Mouse (Mus musculus) activated CD4-positive, CD25-positive, alpha-beta regulatory T cell, adult 4 months (primary cell): Measurements from ENCODE around the gene Gm20388. TPM values are rescaled to one million over a fixed set of nuclear protein-coding genes. Genes with fewer than 3 reads are reported as not detected.
A peak's percentile ranks its signal among the peaks of the same experiment; 100 is the strongest.

Source experiments
- ATAC-seq: one replicate; pipeline ENCODE4 v1.8.0; 2017
- polyA plus RNA-seq, 2 experiments: library from polyadenylated mRNA; unstranded; fragments of 100-300 nt; shearing (Covaris generic); gene quantifications; one replicate each; pipeline ENCODE4 v1.2.1; 2017

Gene Gm20388
- polyA plus RNA-seq, 2 experiments from 2014 or later: 9.9 to 12.3 TPM

DNA sequence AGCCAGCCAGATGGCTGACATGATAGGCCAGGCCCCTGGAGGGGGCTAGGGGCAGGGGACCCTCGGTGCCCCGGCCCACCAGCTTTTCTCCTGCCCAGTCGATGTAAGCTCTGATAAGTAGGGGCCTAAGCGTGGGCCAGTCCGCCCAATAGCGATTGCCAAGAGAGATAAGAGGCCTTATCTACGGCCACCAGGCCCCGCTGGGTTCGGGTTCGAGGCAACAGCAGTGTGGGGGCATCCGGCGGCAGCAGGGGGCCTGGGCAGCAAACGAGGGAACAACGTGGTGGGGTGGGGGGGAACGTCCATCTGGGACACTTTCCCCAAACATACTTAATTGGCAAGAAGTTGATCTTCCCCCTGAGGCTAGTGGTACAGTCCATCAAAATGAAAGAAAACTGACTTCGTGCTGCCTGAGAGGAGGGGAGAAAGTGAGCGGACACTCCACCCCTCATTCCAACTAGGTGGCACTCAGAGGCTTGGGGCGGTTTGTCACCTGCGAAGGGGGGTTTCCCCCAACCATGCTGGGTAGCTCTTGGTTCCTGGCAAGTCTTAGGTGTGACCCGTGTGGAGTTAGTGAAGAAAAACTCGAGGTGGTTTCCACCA, 2374.1 kb downstream of the Gm20388 start:
- peak; percentile 28 for ATAC-seq

DNA sequence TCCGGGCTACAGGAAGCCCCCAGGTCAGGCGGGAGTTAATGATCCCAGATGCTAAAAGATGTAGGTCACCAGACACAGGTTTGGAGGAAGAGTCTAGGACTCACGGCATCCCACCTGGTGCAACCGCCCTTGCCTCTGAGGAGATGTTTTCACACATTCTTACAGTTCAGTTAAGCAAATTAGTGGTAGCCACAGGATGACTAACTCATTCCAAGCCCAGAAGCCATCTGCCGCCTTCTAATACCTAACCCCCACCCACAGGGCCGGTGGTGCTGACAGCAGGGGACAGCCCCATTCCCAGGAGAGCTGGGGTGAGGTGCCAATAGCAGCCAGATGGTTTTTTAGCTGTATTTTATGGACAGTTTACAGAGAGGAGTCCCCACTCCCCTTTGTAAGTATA, 2375.1 kb downstream of the Gm20388 start:
- no peak for ATAC-seq

DNA sequence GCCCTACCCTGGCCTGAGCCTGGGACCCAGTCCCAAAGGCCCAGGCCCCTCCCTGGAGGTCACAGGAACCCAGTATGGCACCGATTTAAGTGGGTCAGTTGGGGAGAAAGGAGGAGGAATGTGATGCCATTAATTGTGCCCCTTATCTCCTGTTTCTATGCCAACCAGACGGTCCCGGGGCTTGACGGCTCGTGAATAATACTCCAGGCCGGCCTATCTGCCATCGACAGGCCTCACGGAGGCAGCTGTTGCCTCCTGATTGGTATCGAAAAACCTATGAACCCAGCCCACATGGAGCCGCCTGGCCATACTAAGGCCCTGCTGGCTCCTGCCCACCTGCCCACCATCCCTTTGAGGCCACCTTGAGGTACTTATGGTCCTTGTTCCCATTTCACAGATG, 2376.3 kb downstream of the Gm20388 start:
- ATAC-seq: no peak

DNA sequence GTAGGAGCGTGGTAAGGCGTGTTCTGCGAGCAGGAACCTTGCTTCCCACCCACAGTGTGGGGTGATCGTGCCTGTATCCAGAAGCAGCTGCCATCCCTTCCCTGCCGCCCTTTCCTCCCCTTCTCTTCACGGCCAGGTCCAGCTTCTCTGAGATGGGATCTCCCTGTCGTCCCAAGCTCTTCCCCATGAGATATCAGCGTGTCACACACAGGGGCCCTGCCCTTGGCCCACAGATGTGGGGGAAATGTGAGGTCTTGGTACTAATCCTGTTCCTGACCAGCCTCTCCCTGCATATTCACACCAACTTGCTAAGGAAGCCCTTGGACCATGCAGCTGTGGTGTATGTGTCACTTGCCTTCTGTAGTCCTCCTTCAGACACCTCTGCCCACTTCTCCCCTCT, 2377.1 kb downstream of the Gm20388 start:
- ATAC-seq: no peak

GRCm38 (mm10) chr8:122288344-122288743, 2377.7 kb downstream of the Gm20388 start:
- ATAC-seq: no peak

GRCm38 (mm10) chr8:122291075-122291474, 2380.4 kb downstream of the Gm20388 start:
- ATAC-seq: no peak

DNA sequence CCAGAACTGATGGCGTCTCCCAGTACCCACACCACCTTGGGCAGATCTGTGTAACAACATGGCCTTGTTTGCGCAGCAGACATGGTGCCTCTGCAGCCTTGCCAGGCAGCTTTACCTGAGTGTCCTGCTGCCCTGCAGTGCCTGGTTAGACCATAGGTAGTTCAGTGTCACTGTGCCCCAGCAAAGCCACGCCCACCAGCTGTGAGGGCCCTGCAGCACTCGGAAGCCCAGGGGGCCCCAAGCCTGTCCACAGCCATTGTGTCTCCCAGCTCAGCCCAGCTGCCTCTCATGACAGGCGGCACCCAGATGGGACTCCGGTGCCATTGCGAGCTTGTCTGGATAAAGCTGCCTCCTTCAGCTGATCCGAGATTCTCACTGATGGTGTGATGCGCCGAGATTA, 2380.9 kb downstream of the Gm20388 start:
- no peak for ATAC-seq

DNA sequence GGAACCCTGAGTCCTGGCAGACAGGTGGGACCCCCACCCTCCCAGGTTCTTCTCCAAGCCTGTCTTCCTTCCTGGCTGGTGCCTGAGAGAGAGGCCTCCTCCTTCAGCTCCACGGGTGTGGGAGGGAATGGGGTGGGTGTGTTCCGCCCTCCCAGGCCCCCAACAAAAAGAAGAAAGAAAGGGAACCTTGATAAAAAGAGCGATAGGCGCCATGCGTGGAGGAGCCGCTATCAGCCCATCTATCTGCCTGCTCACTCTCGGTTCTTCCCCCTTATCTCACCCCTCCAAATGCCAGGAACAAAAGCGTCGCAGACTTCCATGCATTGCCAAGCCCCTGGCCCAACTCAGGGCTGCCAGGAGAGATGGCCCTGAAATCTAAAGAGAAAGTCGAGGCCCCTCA, 2382.8 kb downstream of the Gm20388 start:
- ATAC-seq: no peak

- ATAC-seq: no peak
These were observed 2383.6 kb downstream of the Gm20388 start for GRCm38 (mm10) chr8:122294273-122294683.

DNA sequence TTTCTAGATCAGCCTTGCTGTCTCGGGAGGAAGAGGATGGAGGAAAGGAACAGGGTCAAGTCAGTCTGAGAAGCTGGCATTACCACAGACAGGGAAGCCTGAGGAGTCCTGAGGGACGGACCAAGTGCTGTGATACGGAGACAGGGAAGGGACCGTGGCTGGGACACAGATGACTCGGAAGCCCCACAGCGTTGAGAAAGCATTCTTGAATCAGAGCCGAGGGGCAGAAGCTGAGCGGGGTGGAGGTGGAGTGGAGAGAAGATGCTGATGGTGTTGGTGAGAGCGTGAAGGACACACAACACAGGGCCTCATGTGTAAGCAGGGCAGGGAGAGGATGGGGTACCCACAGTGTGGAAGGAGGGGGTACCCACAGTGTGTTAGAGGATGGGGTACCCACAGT, 2384.7 kb downstream of the Gm20388 start:
- ATAC-seq: no peak

GRCm38 (mm10) chr8:122296173-122297001, 2385.7 kb downstream of the Gm20388 start:
- no peak for ATAC-seq

DNA sequence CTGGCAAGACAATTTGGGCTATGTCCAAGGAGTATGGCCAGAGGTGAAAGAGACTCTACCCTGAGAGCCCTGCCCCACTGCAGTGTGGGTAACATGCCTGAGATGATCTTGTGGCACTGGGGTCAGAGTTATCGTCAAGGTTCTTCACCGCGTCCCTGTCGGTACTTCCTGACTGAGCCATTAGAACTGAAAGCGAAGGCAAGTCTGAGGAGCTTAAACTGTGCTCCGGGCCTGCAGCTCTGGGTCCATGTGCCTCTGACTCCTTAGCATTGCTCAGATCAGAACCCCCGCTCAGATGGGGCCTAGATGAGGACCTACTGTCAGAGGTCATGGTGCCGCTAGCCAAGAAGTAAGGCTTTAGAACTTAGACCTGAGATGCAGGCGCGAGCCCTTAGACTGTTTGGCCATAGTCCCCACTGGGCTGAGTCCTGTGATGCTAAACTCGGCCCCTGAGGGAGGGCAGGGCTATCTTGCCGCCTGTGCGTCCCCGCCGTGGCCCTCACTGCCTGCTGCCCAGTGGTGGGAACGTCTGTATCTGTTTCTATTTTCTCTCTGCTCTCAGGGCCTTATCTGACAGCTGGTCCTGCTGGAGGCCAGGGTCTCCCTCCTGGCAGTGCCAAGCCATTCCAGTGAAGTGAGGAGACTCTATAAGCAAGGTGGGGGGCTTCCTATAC, 2389.1 kb downstream of the Gm20388 start:
- peak; percentile 55 for ATAC-seq

GRCm38 (mm10) chr8:122301081-122301480, 2390.4 kb downstream of the Gm20388 start:
- no peak for ATAC-seq

- no peak for ATAC-seq
These were observed 2391.2 kb downstream of the Gm20388 start for GRCm38 (mm10) chr8:122301866-122302265.

DNA sequence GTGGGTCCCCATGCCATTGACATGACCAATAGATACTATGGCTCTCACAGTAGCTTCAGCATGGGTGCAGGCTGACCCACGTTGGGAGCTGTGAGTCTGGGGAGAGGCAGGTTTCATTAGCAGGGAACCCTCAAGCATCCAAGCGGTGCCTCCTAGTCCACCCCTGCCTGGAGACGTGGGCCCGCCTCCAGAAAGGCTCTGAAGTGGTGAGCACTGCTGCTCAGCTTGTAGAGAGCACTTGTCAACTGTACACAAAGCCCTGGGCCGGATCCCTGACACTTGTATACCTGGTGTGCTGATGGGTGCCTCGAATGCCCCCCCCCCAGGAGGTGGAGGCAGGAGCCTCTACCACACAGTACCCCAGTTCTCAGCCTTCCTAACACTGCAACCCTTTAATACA, 2392.8 kb downstream of the Gm20388 start:
- no peak for ATAC-seq

- peak; percentile 54 for ATAC-seq
These were observed 2393.4 kb downstream of the Gm20388 start for GRCm38 (mm10) chr8:122304058-122304457.

- ATAC-seq: no peak
These were observed 2396.2 kb downstream of the Gm20388 start for GRCm38 (mm10) chr8:122306660-122307399.

DNA sequence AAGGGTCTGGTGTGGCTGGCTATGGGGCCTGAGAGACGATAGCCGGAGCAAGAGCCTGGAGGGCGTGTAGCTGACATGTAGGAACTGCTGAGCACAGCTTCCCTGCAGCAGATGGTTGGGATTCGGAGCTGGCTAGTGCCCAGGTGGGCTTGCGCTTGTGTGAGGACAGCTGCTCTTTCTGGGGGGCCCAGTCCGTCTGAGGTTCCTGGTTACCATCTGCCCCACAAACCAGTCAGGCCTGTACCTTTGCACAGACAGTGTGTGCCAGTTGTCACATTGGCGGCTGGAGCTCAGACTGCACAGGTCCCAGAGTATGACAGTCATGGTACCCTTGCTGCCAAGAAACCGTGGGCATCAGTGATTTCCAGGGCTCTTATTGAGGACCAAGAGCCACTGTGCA, 2397.2 kb downstream of the Gm20388 start:
- no peak for ATAC-seq

- ATAC-seq: no peak
These were observed 2398.6 kb downstream of the Gm20388 start for GRCm38 (mm10) chr8:122309272-122309671.

DNA sequence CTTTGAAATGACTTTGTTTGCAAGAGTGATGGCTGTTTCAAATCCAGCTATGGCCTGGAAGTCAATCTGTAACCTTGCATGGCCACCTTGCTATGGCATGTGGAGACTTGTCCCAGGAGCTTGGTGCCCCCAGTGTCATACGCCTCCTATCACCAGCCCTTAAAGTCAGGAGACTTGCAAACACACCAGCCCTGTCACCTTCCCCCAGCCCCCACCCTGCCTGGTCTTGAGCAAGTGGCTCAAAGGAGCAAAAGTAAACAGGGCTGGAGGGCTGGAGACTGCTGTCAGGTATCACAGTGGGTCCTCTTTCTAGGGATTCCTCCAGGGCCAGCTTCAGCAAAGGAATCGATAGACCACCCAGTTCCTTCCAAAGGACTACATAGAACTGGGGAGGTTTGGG, 2400.5 kb downstream of the Gm20388 start:
- ATAC-seq: no peak

- no peak for ATAC-seq
These were observed 2401.9 kb downstream of the Gm20388 start for GRCm38 (mm10) chr8:122312553-122312952.

DNA sequence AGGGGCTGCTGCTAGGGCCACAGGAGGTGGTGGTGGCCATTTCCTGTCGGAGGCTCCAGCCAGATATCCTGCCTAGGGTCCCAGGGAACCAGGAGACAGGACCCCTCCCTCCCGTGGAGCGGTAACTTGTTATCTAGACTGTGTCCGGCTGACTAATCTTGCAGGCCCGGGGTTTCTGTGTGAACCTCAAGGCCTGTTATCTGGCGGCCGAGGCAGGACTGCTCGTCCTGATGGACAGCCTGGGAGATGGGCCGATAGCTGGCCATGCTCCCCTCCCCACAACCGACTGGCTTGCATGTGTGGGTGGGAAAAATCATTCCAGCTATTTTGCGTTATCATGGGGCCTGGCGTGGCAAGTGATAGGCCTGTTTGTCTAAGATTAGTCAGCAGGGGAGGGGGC, 2402.7 kb downstream of the Gm20388 start:
- no peak for ATAC-seq

DNA sequence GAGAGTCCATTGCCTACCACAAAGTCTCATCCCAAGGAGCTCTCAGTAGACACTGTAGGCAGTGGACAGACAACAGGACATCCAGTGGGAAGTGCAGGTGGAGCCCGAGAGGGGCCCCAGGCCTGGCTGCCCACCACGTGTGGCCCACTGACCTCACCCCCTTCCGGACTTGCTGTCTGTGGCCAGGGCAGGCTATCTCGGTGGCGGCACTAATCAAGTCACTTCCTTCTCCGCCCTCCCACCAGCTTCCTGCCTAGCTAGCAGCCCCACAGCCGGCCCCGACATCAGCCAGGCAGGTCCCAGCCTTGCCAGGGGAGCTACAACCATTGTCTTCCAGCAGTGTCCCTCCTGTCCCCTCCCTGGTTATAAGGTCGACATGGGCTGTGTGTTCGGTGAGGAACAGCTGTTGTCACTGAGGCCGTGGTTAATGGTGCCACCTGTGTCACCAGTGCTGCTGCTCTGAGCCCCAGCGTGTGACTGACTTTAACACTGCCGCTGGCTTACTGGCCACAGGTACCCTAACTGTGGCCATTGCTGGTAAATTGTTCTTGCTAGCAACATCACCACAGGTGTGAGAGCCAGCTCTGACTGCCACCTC, 2404.4 kb downstream of the Gm20388 start:
- no peak for ATAC-seq
